Mouse (Mus musculus): ENCODE results near the gene Cadps2.

Cadps2 gene

DNA sequence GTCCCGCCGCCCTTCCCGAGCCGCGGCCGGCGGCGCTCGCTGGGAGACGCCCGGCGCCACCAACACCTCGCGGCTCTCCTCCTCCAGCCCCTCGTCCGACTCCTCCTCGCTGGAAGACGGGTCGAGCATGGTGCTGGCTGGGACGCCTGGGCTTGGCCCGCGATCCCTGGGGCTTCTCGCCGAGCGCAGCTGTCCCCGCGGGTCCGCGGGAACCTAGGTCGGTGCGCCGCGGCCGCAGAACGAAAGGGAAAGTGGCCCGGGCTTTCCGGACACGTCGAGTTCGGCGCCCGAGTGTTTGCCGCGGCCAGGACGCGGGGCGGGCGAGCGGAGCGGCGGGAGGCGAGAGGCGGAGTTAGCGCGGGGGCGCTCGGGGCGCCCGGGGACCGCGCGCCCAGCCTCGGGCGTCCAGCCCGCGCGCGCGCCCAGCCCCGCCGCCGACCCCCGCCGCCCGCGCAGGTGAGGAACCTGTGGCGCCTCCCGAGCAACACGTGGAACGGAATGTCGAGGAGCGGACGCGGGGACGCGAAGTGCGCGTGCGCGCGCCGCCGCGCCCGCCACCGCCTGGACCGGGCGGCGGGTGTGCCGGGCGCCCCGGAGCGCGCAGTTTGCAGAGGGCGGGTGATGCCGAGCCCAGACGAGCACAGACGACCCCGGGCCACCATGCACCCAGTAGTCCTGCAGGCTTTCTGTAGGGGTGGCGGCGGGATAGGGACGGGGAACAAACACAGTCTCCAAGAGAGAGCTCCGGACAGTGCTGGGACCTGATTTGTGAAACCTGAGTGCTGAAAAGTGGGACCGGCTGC, at the start of gene Cadps2:
Gene Cadps2 (minus strand): TSS at position 413 of the 803 bp plus-strand sequence.
- in situ Hi-C loops (cut with MboI, MseI): no loop called here

GRCm38 (mm10) chr6:23886418-23886817, 47.2 kb upstream of the Cadps2 start:
- in situ Hi-C loops (cut with MboI, MseI): no loop called here

DNA sequence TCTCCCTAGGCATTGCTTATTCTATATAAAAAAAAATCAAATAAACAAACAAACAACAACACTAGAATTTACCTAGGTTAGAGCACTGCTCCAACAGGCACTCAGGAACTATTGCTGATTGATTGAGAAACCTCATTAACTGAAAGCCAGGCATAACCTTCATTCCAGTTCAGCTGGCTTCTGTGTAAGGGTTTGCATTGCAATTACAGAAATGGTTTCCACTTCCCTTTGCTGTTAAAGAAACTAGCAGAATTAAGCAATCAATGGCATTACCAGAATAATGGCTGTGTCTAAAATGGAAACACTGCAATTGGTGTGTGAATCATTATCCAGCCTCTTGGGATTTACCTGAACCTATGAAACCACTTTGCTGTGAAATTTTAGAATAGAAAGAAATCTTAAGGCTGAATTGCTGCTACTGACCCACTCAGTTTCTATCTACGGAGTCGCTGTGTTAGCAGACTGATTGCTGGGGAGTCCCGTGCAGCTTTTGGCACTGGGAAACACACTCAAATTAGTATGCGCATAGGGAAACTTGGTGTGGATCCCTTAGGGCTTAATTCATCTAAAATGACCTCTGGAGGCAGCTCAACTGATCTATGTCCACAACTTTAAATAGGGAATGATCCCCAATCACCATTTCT, 37.7 kb upstream of the Cadps2 start:
- in situ Hi-C loops (cut with MboI, MseI): no loop called here

- in situ Hi-C loops (cut with MboI, MseI): no loop called here
Observed at GRCm38 (mm10) chr6:23876363-23876762, 37.1 kb upstream of the Cadps2 start.

DNA sequence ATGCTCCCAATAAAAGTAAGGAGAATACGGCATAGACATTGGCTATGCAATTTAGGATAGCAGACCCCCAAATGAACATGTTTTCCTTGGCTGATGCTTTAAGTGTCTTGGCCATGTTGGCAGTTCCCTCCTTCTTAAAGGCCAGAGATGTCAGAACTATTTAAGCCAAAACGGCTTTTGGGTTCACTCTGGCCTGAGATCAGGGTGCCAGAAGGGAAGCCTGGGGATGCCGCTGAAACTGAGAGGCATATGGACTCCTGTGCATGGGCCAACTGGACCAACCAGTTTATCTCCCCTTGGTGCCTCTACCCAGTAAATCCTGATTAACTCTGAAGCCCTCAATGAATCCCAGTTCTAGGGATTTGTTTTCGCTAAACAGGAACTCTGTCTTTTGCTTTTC, 34.6 kb upstream of the Cadps2 start:
- in situ Hi-C loops (cut with MboI, MseI): no loop called here

GRCm38 (mm10) chr6:23873231-23873630, 34.0 kb upstream of the Cadps2 start:
- in situ Hi-C loops (cut with MboI, MseI): no loop called here

GRCm38 (mm10) chr6:23869971-23870370, 30.8 kb upstream of the Cadps2 start:
- in situ Hi-C loops (cut with MboI, MseI): no loop called here

GRCm38 (mm10) chr6:23866298-23866697, 27.1 kb upstream of the Cadps2 start:
- in situ Hi-C loops (cut with MboI, MseI): no loop called here

DNA sequence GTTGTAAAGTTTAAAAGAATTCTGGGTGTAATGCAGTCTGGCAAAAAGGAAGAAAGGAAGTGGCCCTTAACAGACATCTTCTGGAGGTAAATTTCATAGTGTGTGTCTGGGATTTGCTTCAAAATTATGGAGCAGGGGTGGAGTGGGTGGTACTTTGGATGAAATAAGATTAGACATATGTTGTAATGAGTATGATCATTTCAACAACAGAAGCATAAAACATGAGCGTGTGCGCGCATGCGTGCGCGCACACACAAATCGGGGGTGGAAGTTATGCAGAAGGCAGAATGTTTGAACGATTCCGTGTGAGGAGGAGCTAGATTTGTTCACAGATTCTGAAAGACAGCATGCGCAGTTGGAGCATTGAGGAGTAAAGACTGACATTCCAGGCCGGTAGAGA, 14.2 kb upstream of the Cadps2 start:
- in situ Hi-C loops (cut with MboI, MseI): no loop called here

DNA sequence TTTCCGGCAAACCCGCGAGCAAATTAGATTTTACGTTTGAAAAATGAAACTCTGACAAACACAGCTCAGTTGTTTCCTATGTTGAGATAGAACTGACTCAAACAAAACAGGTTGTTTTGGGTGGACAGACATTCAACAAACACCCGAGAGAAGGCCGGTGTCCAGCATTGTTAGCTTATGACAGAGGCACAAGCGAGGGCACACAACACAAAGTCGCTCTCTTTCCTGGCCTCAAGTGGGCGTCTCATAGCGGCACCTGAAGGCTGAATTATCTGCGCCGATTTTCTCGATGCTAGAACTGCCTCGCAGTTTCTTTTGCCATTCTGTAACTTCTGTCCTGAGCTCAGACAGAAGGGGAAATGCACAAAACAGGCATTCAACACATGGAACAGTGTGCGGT, 780 bp upstream of the Cadps2 start:
- in situ Hi-C loops (cut with MboI, MseI): no loop called here

- in situ Hi-C loops (cut with MboI, MseI): no loop called here
Observed at GRCm38 (mm10) chr6:23838401-23839008, 716 bp downstream of the Cadps2 start.

DNA sequence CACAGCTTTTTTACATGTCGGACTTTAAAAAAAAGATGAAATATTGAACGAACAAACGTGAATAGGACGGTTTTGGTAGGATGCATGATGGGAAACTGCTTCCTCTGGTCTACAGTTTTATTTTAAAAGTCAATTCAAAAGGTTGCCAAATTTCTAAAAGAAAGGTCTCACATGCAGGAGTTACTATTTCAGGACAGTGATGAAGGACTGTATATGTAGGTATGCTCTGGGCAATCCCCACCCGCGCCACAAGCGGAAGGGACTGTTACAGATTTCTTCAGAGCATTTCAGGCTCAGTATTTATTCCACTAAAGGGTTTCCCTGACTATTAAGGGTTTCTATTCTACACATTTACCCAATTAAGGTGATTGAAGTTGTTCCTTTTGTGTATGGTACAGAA, 1.6 kb downstream of the Cadps2 start:
- in situ Hi-C loops (cut with MboI, MseI): no loop called here

DNA sequence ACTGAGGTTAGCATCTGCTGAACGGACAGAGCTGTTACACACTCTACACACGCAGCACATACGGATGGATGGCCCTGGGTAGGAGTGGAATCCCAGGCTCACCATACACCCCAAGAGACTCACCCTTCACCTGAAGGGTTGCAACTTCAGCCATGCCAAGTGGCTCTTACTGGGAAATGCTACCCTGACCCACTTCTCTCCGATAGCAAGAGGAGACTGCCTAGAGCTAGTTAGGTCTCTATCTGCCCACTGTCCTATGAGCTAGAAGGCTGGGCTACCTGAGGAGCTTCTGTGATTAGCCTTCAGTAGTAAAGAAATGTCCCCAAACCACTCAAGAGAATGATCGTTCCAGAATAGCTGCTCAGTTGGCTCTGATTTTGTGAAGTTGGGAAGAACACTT, 2.1 kb downstream of the Cadps2 start:
- in situ Hi-C loops (cut with MboI, MseI): no loop called here

GRCm38 (mm10) chr6:23836694-23837093, 2.5 kb downstream of the Cadps2 start:
- in situ Hi-C loops (cut with MboI, MseI): no loop called here

GRCm38 (mm10) chr6:23835552-23835951, 3.7 kb downstream of the Cadps2 start:
- in situ Hi-C loops (cut with MboI, MseI): no loop called here

- in situ Hi-C loops (cut with MboI, MseI): no loop called here
Observed at GRCm38 (mm10) chr6:23830741-23831140, 8.5 kb downstream of the Cadps2 start.

DNA sequence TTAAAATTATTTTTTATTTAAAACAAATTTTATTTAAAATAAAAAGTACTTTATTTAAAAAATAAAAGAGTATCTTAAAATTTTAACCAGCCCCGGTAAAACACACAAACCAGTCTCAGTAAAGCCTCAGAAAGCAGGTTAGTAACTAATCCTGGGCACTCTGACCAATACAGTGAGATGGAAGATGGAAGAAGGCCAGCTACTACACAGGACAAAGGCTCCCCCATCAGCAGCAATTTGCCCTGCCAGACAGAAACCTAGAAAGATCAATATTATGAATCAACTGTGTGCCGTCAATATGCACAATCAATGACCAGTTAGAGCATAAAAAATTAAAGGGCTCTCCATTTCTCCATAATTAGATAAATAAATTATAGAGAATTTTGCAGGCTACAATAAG, 9.9 kb downstream of the Cadps2 start:
- in situ Hi-C loops (cut with MboI, MseI): no loop called here

DNA sequence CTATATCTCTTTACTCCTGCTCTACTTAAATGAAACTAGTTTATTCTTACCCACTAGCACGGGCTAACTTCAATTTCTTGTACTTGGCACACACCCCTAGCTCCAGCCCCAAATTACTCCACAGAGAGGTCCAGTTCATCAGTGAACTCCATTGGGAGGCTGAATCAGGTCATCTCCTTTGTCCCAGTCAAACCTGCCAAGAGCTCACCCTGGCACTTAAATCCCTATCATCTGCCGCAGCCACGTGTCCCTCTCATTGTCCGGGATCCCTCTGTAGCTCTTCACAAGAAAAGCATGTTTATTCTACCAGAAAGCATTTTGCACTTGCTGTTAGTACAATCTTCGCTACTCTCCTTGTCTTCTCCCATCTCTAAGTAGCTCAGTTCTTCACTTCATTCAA, 17.4 kb downstream of the Cadps2 start:
- in situ Hi-C loops (cut with MboI, MseI): no loop called here

GRCm38 (mm10) chr6:23810087-23810486, 29.1 kb downstream of the Cadps2 start:
- in situ Hi-C loops (cut with MboI, MseI): loop anchor here in 1 of 2 experiments (10.0 kb wide), 1 partner anchor 1285 kb away; no protein-coding TSS in a partner anchor

DNA sequence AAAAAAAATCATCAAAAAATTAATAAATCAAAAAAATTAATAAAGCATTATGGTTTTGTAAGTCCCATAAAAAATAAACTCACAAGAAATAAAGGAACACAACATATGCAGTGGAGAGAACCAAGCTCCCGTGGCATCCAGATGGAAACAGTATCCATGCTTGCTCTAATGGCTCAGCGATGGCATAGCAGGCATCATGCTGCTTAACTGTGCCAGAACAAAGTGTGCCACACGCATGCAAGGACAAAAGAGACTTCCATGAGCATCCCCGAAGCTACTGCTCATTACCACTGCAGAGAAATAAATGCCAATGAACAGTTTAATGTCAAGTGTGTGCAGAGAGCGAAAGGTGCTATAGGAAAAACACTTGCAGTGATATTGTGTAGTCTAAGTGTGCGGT, 29.9 kb downstream of the Cadps2 start:
- in situ Hi-C loops (cut with MboI, MseI): no loop called here

GRCm38 (mm10) chr6:23805333-23805732, 33.9 kb downstream of the Cadps2 start:
- in situ Hi-C loops (cut with MboI, MseI): no loop called here

DNA sequence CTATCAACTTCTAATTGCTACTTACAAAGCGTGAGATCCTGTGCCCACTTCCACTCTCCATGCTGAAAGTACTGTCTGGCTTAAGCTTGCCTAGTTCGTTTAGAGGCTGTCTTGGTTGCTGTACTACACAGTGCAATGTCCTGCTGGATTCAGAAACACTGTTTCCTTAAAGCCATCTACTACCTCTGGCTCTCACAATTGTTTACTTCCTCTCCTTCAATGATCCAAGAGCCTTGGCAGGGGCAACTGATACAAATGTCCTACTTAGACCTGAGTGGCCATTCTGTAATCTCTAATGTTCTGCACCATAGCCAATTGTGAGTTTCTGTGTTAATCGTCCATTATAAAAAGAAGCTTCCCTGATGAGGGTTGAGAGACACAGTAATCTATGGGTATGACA, 47.4 kb downstream of the Cadps2 start:
- in situ Hi-C loops (cut with MboI, MseI): no loop called here

DNA sequence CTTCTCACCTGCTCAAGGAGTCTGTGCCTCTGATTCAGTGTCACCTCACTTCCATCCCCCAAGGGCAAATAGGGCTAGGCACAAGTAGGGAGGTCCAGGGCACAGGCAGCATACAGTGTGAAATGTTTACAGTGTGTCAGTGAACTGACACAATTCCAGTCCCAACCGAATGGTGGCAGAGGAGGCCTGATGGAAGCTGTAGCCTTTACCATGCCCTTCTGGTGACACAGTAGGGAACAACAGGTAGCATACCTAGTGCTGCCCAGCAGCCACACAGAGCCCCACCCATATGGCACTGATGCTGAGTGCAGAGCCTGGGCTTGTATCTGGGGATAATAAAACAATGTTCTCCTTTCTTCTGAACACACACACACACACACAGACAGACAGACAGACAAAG, 61.6 kb downstream of the Cadps2 start:
- in situ Hi-C loops (cut with MboI, MseI): no loop called here
